Mouse (Mus musculus): ENCODE results near the gene Wbp4. TPM values are rescaled to one million over a fixed set of nuclear protein-coding genes. Genes with fewer than 3 reads are reported as not detected.

Wbp4 gene
- polyA plus RNA-seq, 1 experiment from 2014 or later, result 31.0 TPM

DNA sequence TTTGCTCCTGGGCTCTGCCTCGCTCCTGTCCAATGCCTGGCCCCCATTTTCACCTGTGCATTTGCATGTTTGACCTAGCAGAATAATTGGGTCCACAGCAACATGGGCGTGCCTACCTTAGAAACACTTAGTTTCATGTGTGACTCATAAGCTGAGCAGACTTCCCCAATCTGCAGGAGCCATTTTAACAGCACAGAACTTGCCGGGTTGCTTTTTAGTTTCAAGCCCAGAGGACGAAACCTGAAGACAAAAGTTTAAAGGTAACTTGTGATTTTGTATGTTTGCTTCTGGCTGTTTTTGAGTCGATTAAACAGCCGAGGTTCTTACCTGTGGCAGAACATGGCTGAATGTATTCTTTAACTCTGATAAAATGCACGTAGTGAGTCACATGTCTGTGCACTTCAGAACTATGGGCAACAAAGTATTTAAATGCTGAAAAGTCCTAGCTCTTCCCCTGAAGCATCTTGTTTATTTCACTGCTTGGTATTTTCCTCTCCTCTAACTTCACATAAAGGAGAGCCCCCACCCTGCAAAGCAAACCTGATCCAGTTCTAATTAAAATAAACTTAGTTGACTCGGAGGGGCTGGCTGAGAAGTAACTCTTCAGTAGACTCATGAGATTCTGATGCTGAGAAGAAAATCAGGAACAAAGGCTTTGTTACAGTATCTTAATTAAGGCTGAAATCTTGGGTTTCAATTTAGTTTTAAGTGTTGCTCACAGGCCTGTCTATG lies 34.4 kb upstream of the Wbp4 start:
- H3K27me3 ChIP-seq (ENCODE audit: control insufficient read depth, insufficient read depth, low read length), result no peaks in the 10 kb centered on the region
- 50% methylated on average over 8 of the region's 8 CpGs for WGBS
- TF ChIP-seq EP300 (optimal IDR thresholded peaks at IDR 0.05) (no peak), CTCF (IDR thresholded peaks at IDR 0.05; ENCODE audit: low read depth) (no peak)
- H3K9me3 ChIP-seq (ENCODE audit: control insufficient read depth, low read length), result no peaks in the 10 kb centered on the region
- ATAC-seq (ENCODE audit: low FRiP score, low TSS enrichment), result peak; percentile 94
- H3K36me3 ChIP-seq (ENCODE audit: control insufficient read depth, insufficient read depth, low read length), result no peaks in the 10 kb centered on the region
- H3K4me3 ChIP-seq (ENCODE audit: low read depth, low read length), result peak overlapping the region; percentile 18
- peak overlapping the region; percentile 28; the same call in 1 of the 2 replicates for H3K9ac ChIP-seq (ENCODE audit: low read length)
- peak overlapping the region; percentile 38 for H3K4me2 ChIP-seq (replicated peaks; ENCODE audit: low read depth)
- peak overlapping the region; percentile 84 for H3K27ac ChIP-seq (replicated peaks)
- 0 out of 2 replicates have a peak, but pooled peaks cover 2% of the 10 kb centered on the region for H3K4me1 ChIP-seq (replicated peaks; ENCODE audit: control insufficient read depth, insufficient read depth)
- DNase-seq (ENCODE audit: low spot score), result peak; percentile 77

DNA sequence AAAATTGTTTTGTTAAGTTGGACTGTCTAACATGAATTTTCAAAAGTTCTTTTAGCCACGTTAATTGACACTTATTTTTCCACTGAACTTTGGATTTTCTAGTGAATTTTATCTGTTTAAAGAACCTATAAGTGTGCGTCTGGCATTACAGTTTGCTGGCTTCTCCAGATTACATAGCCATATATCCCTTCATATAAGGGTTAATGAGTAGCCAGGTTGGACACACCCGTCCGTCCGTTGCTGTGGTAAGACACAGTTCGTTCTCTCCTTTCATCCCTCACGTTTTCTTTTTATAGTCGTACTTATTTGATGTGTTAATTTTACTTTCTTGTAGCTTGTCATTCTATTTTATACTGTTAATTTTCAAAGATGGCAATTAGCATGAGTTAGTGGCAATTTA lies 33.8 kb upstream of the Wbp4 start:
- Histone ChIP-seq H3K27me3 (ENCODE audit: control insufficient read depth, insufficient read depth, low read length) (no peaks in the 10 kb centered on the region), H3K9me3 (ENCODE audit: control insufficient read depth, low read length) (no peaks in the 10 kb centered on the region), H3K9ac (ENCODE audit: low read length) (no peak overlapping the region), H3K4me1 (replicated peaks; ENCODE audit: control insufficient read depth, insufficient read depth) (0 out of 2 replicates have a peak, but pooled peaks cover 2% of the 10 kb centered on the region), H3K4me2 (replicated peaks; ENCODE audit: low read depth) (no peak overlapping the region), H3K27ac (replicated peaks) (peak overlapping the region; percentile 36; the same call in 1 of the 2 replicates), H3K4me3 (ENCODE audit: low read depth, low read length) (no peak overlapping the region), H3K36me3 (ENCODE audit: control insufficient read depth, insufficient read depth, low read length) (no peaks in the 10 kb centered on the region)
- peak; percentile 40 for DNase-seq (ENCODE audit: low spot score)
- 49% methylated on average over 8 of the region's 8 CpGs for WGBS
- no peak for TF ChIP-seq EP300 (optimal IDR thresholded peaks at IDR 0.05)
- TF ChIP-seq CTCF (IDR thresholded peaks at IDR 0.05; ENCODE audit: low read depth), result no peak
- peak; percentile 88 for ATAC-seq (ENCODE audit: low FRiP score, low TSS enrichment)

DNA sequence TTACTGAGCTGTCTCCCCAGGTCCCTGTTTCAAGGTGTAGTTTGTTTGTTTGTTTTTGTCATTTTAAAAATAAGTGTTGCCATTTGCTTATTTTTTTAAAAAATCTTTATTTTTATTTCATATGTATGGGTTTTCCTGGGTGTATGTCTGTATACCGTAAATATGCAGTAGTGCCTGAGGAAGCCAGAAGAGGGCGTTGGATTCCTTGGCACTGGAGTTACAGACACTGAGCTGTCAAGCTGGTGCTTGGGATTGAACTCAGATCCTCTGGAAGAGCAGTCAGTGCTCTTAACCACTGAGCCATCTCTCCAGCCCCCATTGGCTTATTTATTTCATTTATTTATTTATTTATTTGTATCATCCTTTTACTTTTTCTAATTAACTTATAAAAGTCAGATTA lies 32.6 kb upstream of the Wbp4 start:
- H3K27ac ChIP-seq (replicated peaks), result no peak overlapping the region
- 83% methylated on average over 2 of the region's 2 CpGs for WGBS
- H3K9me3 ChIP-seq (ENCODE audit: control insufficient read depth, low read length), result no peaks in the 10 kb centered on the region
- DNase-seq (ENCODE audit: low spot score) (no peak), ATAC-seq (ENCODE audit: low FRiP score, low TSS enrichment) (no peak)
- no peak overlapping the region for H3K9ac ChIP-seq (ENCODE audit: low read length)
- H3K27me3 ChIP-seq (ENCODE audit: control insufficient read depth, insufficient read depth, low read length), result no peaks in the 10 kb centered on the region
- H3K4me3 ChIP-seq (ENCODE audit: low read depth, low read length), result no peak overlapping the region
- H3K4me2 ChIP-seq (replicated peaks; ENCODE audit: low read depth), result no peak overlapping the region
- TF ChIP-seq CTCF (IDR thresholded peaks at IDR 0.05; ENCODE audit: low read depth), result peak; percentile 47
- TF ChIP-seq EP300 (optimal IDR thresholded peaks at IDR 0.05), result no peak
- no peaks in the 10 kb centered on the region for H3K36me3 ChIP-seq (ENCODE audit: control insufficient read depth, insufficient read depth, low read length)
- 0 out of 2 replicates have a peak, but pooled peaks cover 2% of the 10 kb centered on the region for H3K4me1 ChIP-seq (replicated peaks; ENCODE audit: control insufficient read depth, insufficient read depth)

DNA sequence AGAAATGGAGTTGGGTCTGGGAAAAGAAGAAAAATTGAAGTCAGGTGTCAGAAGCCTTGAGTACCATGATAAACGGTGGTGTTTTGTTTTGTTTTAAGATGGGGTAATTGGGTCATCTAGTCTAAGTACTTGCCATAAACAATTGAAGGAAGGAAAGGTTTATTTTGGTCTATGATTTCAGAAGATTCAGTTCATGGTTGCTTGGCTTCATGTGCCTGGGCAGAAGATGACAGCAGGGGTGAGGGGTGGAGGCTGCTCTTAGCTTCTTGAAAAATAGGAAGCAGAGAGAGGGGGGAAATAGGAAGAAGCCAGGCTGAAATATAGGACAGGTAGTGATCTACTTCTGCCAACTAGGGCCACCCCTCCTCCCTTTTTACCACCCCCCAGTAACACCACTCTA lies 30.2 kb upstream of the Wbp4 start:
- Histone ChIP-seq H3K4me3 (ENCODE audit: low read depth, low read length) (no peak overlapping the region), H3K4me1 (replicated peaks; ENCODE audit: control insufficient read depth, insufficient read depth) (peaks cover 3% of the 10 kb centered on the region; the same call in 1 of the 2 replicates), H3K27ac (replicated peaks) (no peak overlapping the region), H3K4me2 (replicated peaks; ENCODE audit: low read depth) (no peak overlapping the region), H3K9ac (ENCODE audit: low read length) (no peak overlapping the region), H3K36me3 (ENCODE audit: control insufficient read depth, insufficient read depth, low read length) (no peaks in the 10 kb centered on the region), H3K9me3 (ENCODE audit: control insufficient read depth, low read length) (no peaks in the 10 kb centered on the region), H3K27me3 (ENCODE audit: control insufficient read depth, insufficient read depth, low read length) (no peaks in the 10 kb centered on the region)
- WGBS, result 46% methylated on average over 1 of the region's 1 CpGs
- DNase-seq (ENCODE audit: low spot score) (no peak), ATAC-seq (ENCODE audit: low FRiP score, low TSS enrichment) (no peak)
- TF ChIP-seq CTCF (IDR thresholded peaks at IDR 0.05; ENCODE audit: low read depth), result no peak
- TF ChIP-seq EP300 (optimal IDR thresholded peaks at IDR 0.05), result no peak

DNA sequence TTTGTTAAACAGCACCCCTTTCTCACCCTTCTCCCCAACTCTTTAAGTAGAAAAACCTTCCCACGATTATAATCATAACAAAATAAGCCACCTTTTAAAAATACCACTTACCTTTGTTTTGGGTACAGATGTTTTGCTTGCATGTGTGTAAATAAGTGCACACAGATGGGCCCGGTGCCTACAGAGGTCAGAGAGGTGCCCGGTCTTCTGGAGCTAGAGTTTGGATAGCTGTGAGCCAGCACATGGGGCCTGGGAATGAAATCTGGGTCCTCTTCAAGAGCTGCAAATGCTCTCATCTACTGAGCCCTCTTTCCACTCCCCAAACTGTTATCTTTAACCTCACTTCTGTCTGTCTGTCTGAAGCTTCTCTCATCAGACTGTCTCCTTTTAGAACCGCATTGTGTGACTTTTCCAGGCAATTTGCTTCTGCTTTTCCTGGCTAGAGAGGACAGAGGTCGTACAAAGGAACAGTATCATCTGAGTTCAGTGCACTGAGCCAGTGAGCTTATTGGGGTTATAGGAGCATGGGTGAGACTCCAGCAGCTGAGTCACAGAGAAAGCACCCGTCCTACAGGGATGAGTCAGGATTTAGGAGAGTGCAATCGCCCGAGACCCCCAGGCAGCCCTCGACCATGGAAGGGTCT lies 27.5 kb upstream of the Wbp4 start:
- WGBS, result 64% methylated on average over 9 of the region's 9 CpGs
- Histone ChIP-seq H3K36me3 (ENCODE audit: control insufficient read depth, insufficient read depth, low read length) (no peaks in the 10 kb centered on the region), H3K4me3 (ENCODE audit: low read depth, low read length) (no peak overlapping the region), H3K27ac (replicated peaks) (peak overlapping the region; percentile 59), H3K4me2 (replicated peaks; ENCODE audit: low read depth) (no peak overlapping the region), H3K4me1 (replicated peaks; ENCODE audit: control insufficient read depth, insufficient read depth) (peaks cover 6% of the 10 kb centered on the region; the same call in 1 of the 2 replicates), H3K9ac (ENCODE audit: low read length) (no peak overlapping the region), H3K27me3 (ENCODE audit: control insufficient read depth, insufficient read depth, low read length) (no peaks in the 10 kb centered on the region), H3K9me3 (ENCODE audit: control insufficient read depth, low read length) (no peaks in the 10 kb centered on the region)
- no peak for TF ChIP-seq CTCF (IDR thresholded peaks at IDR 0.05; ENCODE audit: low read depth)
- no peak for TF ChIP-seq EP300 (optimal IDR thresholded peaks at IDR 0.05)
- ATAC-seq (ENCODE audit: low FRiP score, low TSS enrichment), result no peak
- DNase-seq (ENCODE audit: low spot score), result no peak

GRCm38 (mm10) chr14:79507846-79508245 lies 26.5 kb upstream of the Wbp4 start:
- H3K27me3 ChIP-seq (ENCODE audit: control insufficient read depth, insufficient read depth, low read length), result no peaks in the 10 kb centered on the region
- no peak overlapping the region for H3K4me2 ChIP-seq (replicated peaks; ENCODE audit: low read depth)
- no peak overlapping the region for H3K4me3 ChIP-seq (ENCODE audit: low read depth, low read length)
- DNase-seq (ENCODE audit: low spot score), result no peak
- H3K9ac ChIP-seq (ENCODE audit: low read length), result no peak overlapping the region
- WGBS, result 54% methylated on average over 1 of the region's 1 CpGs
- peaks cover 9% of the 10 kb centered on the region; the same call in 1 of the 2 replicates for H3K4me1 ChIP-seq (replicated peaks; ENCODE audit: control insufficient read depth, insufficient read depth)
- H3K9me3 ChIP-seq (ENCODE audit: control insufficient read depth, low read length), result no peaks in the 10 kb centered on the region
- H3K36me3 ChIP-seq (ENCODE audit: control insufficient read depth, insufficient read depth, low read length), result no peaks in the 10 kb centered on the region
- peak overlapping the region; percentile 59 for H3K27ac ChIP-seq (replicated peaks)
- TF ChIP-seq CTCF (IDR thresholded peaks at IDR 0.05; ENCODE audit: low read depth) (no peak), EP300 (optimal IDR thresholded peaks at IDR 0.05) (no peak)
- no peak for ATAC-seq (ENCODE audit: low FRiP score, low TSS enrichment)
